8 mouse cellular contexts compared by ENCODE assay signal in genomic region chr6:149187371-149187770, GRCm38 (mm10). TPM values are rescaled to one million over a fixed set of nuclear protein-coding genes. Genes with fewer than 3 reads are reported as not detected.
DNase-seq lines count a peak whose midpoint lies in the region; ATAC-seq and TF ChIP-seq lines count a peak whose summit lies in the region.

No protein-coding gene starts in this region.

- peaks cover 19% of the 10 kb centered on the region for H3K36me3 ChIP-seq in kidney, embryonic 16.5 days (ENCODE audit: insufficient read depth, low read length)
- peaks cover 15% of the 10 kb centered on the region for H3K36me3 ChIP-seq in embryonic facial prominence, embryonic 12.5 days
- peaks cover 23% of the 10 kb centered on the region for H3K36me3 ChIP-seq in intestine, embryonic 14.5 days (ENCODE audit: control insufficient read depth, insufficient read depth, low read length)
- H3K36me3 ChIP-seq in midbrain, postnatal 0 days (ENCODE audit: insufficient read depth, low read length), result 0 out of 2 replicates have a peak, but pooled peaks cover under 1% of the 10 kb centered on the region

- H3K9me3 ChIP-seq in kidney, embryonic 16.5 days (ENCODE audit: low read length), result peaks cover 5% of the 10 kb centered on the region; the same call in 1 of the 2 replicates
- no peaks in the 10 kb centered on the region for H3K9me3 ChIP-seq in embryonic facial prominence, embryonic 12.5 days
- H3K9me3 ChIP-seq in intestine, embryonic 14.5 days (ENCODE audit: control insufficient read depth, low read length), result peaks cover 4% of the 10 kb centered on the region; the same call in 1 of the 2 replicates
- no peaks in the 10 kb centered on the region for H3K9me3 ChIP-seq in midbrain, postnatal 0 days (ENCODE audit: low read length)

- ATAC-seq in kidney, embryonic 16.5 days (ENCODE audit: low FRiP score, low TSS enrichment), result no peak
- no peak for ATAC-seq in embryonic facial prominence, embryonic 12.5 days (ENCODE audit: insufficient number of reproducible peaks, insufficient read depth, low FRiP score, low TSS enrichment)
- ATAC-seq in intestine, embryonic 14.5 days (replicated peaks; ENCODE audit: low FRiP score, low TSS enrichment, low read depth), result no peak
- ATAC-seq in midbrain, postnatal 0 days (ENCODE audit: low FRiP score), result no peak

- DNase-seq in kidney, adult 9 months, result no peak
- no peak for DNase-seq in intestine, embryonic 14.5 days (ENCODE audit: low spot score)
- no peak for DNase-seq in midbrain, postnatal 0 days (ENCODE audit: low spot score)
- DNase-seq in thymus, postnatal 25 days, result no peak
- DNase-seq in adrenal gland, postnatal 14 days, result no peak
- DNase-seq in gastrocnemius, postnatal 14 days, result no peak

- TF ChIP-seq CTCF in midbrain, postnatal 0 days (IDR thresholded peaks at IDR 0.05), result no peak

- intact Hi-C loops in gastrocnemius, postnatal 14 days (cut with DNase I; ENCODE audit: low total_unique reads), result loop anchor here (5.0 kb wide), 1 partner anchor 45 kb away; no protein-coding TSS in a partner anchor

- no peak overlapping the region for H3K27ac ChIP-seq in kidney, embryonic 16.5 days (ENCODE audit: low read length)
- no peak overlapping the region for H3K27ac ChIP-seq in embryonic facial prominence, embryonic 12.5 days
- H3K27ac ChIP-seq in intestine, embryonic 14.5 days (ENCODE audit: low read depth), result no peak overlapping the region
- H3K27ac ChIP-seq in midbrain, postnatal 0 days (ENCODE audit: low read depth, low read length), result no peak overlapping the region

- no peaks in the 10 kb centered on the region for H3K27me3 ChIP-seq in kidney, embryonic 16.5 days (ENCODE audit: insufficient read depth, low read length)
- no peaks in the 10 kb centered on the region for H3K27me3 ChIP-seq in embryonic facial prominence, embryonic 12.5 days
- no peaks in the 10 kb centered on the region for H3K27me3 ChIP-seq in intestine, embryonic 14.5 days (replicated peaks; ENCODE audit: control insufficient read depth, insufficient read depth, low read length)
- no peaks in the 10 kb centered on the region for H3K27me3 ChIP-seq in midbrain, postnatal 0 days (ENCODE audit: insufficient read depth, low read length)

- peak overlapping the region; percentile 88 for H3K4me3 ChIP-seq in kidney, embryonic 16.5 days (ENCODE audit: low read length)
- peak overlapping the region; percentile 71 for H3K4me3 ChIP-seq in embryonic facial prominence, embryonic 12.5 days
- H3K4me3 ChIP-seq in intestine, embryonic 14.5 days (ENCODE audit: low read depth, low read length), result peak overlapping the region; percentile 87
- H3K4me3 ChIP-seq in midbrain, postnatal 0 days (ENCODE audit: low read depth, low read length), result peak overlapping the region; percentile 77

- H3K9ac ChIP-seq in kidney, embryonic 16.5 days (replicated peaks; ENCODE audit: low read length), result peak overlapping the region; percentile 17
- H3K9ac ChIP-seq in embryonic facial prominence, embryonic 12.5 days, result no peak overlapping the region; the same call in 1 of the 2 replicates
- 0 out of 2 replicates have a peak overlapping the region, but pooled peaks have one; percentile 88 for H3K9ac ChIP-seq in intestine, embryonic 14.5 days (ENCODE audit: low read length)
- peak overlapping the region; percentile 93; the same call in 1 of the 2 replicates for H3K9ac ChIP-seq in midbrain, postnatal 0 days (replicated peaks; ENCODE audit: low read length, poor library complexity, severe bottlenecking)

- WGBS in kidney, embryonic 16.5 days, result 74% methylated on average over 1 of the region's 1 CpGs
- WGBS in embryonic facial prominence, embryonic 12.5 days, result 74% methylated on average over 1 of the region's 1 CpGs
- WGBS in intestine, embryonic 14.5 days, result 61% methylated on average over 1 of the region's 1 CpGs
- 67% methylated on average over 1 of the region's 1 CpGs for WGBS in midbrain, postnatal 0 days

- H3K4me1 ChIP-seq in kidney, embryonic 16.5 days (ENCODE audit: insufficient read depth, low read length), result peaks cover 17% of the 10 kb centered on the region
- H3K4me1 ChIP-seq in embryonic facial prominence, embryonic 12.5 days, result peaks cover 14% of the 10 kb centered on the region
- H3K4me1 ChIP-seq in intestine, embryonic 14.5 days (replicated peaks; ENCODE audit: control insufficient read depth, insufficient read depth, low read length), result peaks cover 6% of the 10 kb centered on the region; the same call in 1 of the 2 replicates
- peaks cover 7% of the 10 kb centered on the region; the same call in 1 of the 2 replicates for H3K4me1 ChIP-seq in midbrain, postnatal 0 days (ENCODE audit: insufficient read depth, low read length)

- peak overlapping the region; percentile 62 for H3K4me2 ChIP-seq in kidney, embryonic 16.5 days (replicated peaks; ENCODE audit: low read depth, low read length)
- peak overlapping the region; percentile 55 for H3K4me2 ChIP-seq in embryonic facial prominence, embryonic 12.5 days (replicated peaks)
- H3K4me2 ChIP-seq in intestine, embryonic 14.5 days (ENCODE audit: low read length), result peak overlapping the region; percentile 75
- H3K4me2 ChIP-seq in midbrain, postnatal 0 days (ENCODE audit: low read depth, low read length, poor library complexity, severe bottlenecking), result peak overlapping the region; percentile 60

RNA-seq across cellular contexts. Expression of gene Amn1, which starts 1.1 kb away (rescaled TPM):
- 27.1 and 32.0 TPM in 2 replicates for polyA plus RNA-seq in kidney, embryonic 16.5 days (2015; fragmentation: Nextera tagmentation; extraction: Ambion mirVana)
- polyA plus RNA-seq in embryonic facial prominence, embryonic 12.5 days (2016; fragmentation: Nextera tagmentation; extraction: Ambion mirVana), result 39.6 and 44.9 TPM in 2 replicates
- 26.7 and 29.8 TPM in 2 replicates for polyA plus RNA-seq in intestine, embryonic 14.5 days (2014; fragmentation: Nextera tagmentation; extraction: Ambion mirVana)
- total RNA-seq in midbrain, postnatal 0 days (2014; rRNA removed), result 50.3 and 83.9 TPM in 2 replicates
- 88.2 and 98.6 TPM in 2 replicates for polyA plus RNA-seq in midbrain, postnatal 0 days (2015; fragmentation: Nextera tagmentation; extraction: Ambion mirVana)
- total RNA-seq in adrenal gland, postnatal 14 days (2021), result 20.3 and 35.6 TPM in 2 replicates
- total RNA-seq in gastrocnemius, postnatal 14 days (2021), result 10 to 100 TPM; 10.0 to 12.5 TPM

RNA-seq across cellular contexts. Expression of gene Etfbkmt, which starts 47.7 kb away (rescaled TPM):
- 21.5 and 21.6 TPM in 2 replicates for polyA plus RNA-seq in kidney, embryonic 16.5 days (2015; fragmentation: Nextera tagmentation; extraction: Ambion mirVana)
- 12.1 and 15.2 TPM in 2 replicates for polyA plus RNA-seq in embryonic facial prominence, embryonic 12.5 days (2016; fragmentation: Nextera tagmentation; extraction: Ambion mirVana)
- polyA plus RNA-seq in intestine, embryonic 14.5 days (2014; fragmentation: Nextera tagmentation; extraction: Ambion mirVana), result 15.7 and 18.4 TPM in 2 replicates
- total RNA-seq in midbrain, postnatal 0 days (2014; rRNA removed), result 4.8 and 5.3 TPM in 2 replicates
- 5.7 and 6.8 TPM in 2 replicates for polyA plus RNA-seq in midbrain, postnatal 0 days (2015; fragmentation: Nextera tagmentation; extraction: Ambion mirVana)
- total RNA-seq in adrenal gland, postnatal 14 days (2021), result 32.2 and 55.5 TPM in 2 replicates
- total RNA-seq in gastrocnemius, postnatal 14 days (2021), result 10 to 100 TPM in 1 of 2 experiments, 1 to 10 TPM in 1; 7.6 to 15.0 TPM

RNA-seq across cellular contexts. Expression of gene Gm10203, which starts 57.4 kb away (rescaled TPM):
- not detected in 2 replicates for polyA plus RNA-seq in kidney, embryonic 16.5 days (2015; fragmentation: Nextera tagmentation; extraction: Ambion mirVana)
- not detected in 2 replicates for polyA plus RNA-seq in embryonic facial prominence, embryonic 12.5 days (2016; fragmentation: Nextera tagmentation; extraction: Ambion mirVana)
- polyA plus RNA-seq in intestine, embryonic 14.5 days (2014; fragmentation: Nextera tagmentation; extraction: Ambion mirVana), result not detected in 2 replicates
- not detected in 2 replicates for total RNA-seq in midbrain, postnatal 0 days (2014; rRNA removed)
- not detected in 2 replicates for polyA plus RNA-seq in midbrain, postnatal 0 days (2015; fragmentation: Nextera tagmentation; extraction: Ambion mirVana)
- not detected in 2 replicates for total RNA-seq in adrenal gland, postnatal 14 days (2021)
- total RNA-seq in gastrocnemius, postnatal 14 days (2021), result not detected
